Mouse (Mus musculus) E14TG2a.4 (cell line): ENCODE measurements around the gene F9.

Experiments used
- H3K27me3 ChIP-seq: 2 replicates; pipeline ENCODE4 v1.6.1; 2014; ENCODE audit warnings: low read length, control low read depth; ENCODE audit not compliant: insufficient read depth
- H3K36me3 ChIP-seq: 2 replicates; pipeline ENCODE4 v1.6.1; 2014; ENCODE audit warnings: low read length, control low read depth; ENCODE audit not compliant: insufficient read depth
- H3K4me1 ChIP-seq: replicated peaks from 2 replicates; pipeline ENCODE4 v1.6.1; 2014; ENCODE audit warnings: low read depth, low read length, control low read depth
- H3K4me3 ChIP-seq: replicated peaks from 2 replicates; pipeline ENCODE4 v1.5.1; 2014; ENCODE audit warnings: mild to moderate bottlenecking, low read length
- H3K9me3 ChIP-seq: 2 replicates; pipeline ENCODE4 v1.6.1; 2014; ENCODE audit warnings: low read length, control low read depth
- CTCF ChIP-seq: conservative IDR thresholded peaks from 2 replicates; pipeline ENCODE4 v1.5.1; 2014; ENCODE audit warnings: low read length
- NANOG ChIP-seq: IDR thresholded peaks from 2 replicates; pipeline ENCODE4 v1.6.1; 2014; ENCODE audit warnings: borderline replicate concordance, low read length, mixed read lengths
- POU5F1 ChIP-seq: IDR thresholded peaks from 2 replicates; pipeline ENCODE4 v1.6.1; 2014; ENCODE audit warnings: low read length, borderline replicate concordance

Gene F9

DNA sequence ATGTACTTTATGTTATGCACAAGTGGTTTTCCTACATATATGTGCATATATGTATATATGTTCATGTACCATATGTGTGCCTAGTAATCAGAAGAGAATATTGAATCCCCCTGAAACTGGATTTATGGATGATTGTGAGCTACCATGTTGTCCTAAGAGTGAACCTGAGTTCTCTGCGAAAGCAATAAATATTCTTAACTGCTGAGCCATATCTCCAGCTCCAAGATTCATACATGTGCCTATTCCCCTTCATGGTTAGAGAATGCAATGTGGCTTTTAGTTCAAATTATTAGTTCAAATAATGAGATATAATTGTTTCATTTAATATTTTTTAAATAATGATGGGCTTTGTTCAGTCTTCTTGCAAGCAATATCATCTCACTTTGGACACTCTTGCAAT, 55.5 kb downstream of the F9 start:
- TF ChIP-seq NANOG: no peak
- no peak for TF ChIP-seq CTCF
- TF ChIP-seq POU5F1: no peak
- Histone ChIP-seq H3K4me3 (no peak overlapping the region), H3K9me3 (no peaks in the 10 kb centered on the region), H3K4me1 (no peaks in the 10 kb centered on the region), H3K27me3 (no peaks in the 10 kb centered on the region), H3K36me3 (peaks cover 22% of the 10 kb centered on the region)

DNA sequence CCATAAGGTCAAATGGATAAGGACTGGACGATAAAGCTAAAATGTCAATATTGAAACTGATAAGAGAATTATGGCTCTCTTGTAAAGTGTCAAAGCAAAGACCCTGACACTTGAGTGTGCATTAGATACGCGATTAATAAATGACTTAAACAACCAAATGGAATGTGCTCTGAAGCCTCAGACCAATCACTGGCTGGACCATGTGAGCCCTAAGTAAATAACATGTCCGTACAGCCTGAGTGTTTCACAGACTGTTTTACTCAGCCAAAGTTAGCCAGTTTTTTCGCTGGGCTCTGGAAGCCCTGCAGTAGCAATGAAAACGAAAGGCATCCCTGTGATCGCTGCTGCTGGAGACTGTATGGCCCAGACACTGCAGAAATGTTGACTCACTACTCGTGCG, 55.9 kb downstream of the F9 start:
- TF ChIP-seq NANOG: no peak
- TF ChIP-seq POU5F1: no peak
- TF ChIP-seq CTCF: no peak
- Histone ChIP-seq H3K27me3 (no peaks in the 10 kb centered on the region), H3K9me3 (no peaks in the 10 kb centered on the region)

DNA sequence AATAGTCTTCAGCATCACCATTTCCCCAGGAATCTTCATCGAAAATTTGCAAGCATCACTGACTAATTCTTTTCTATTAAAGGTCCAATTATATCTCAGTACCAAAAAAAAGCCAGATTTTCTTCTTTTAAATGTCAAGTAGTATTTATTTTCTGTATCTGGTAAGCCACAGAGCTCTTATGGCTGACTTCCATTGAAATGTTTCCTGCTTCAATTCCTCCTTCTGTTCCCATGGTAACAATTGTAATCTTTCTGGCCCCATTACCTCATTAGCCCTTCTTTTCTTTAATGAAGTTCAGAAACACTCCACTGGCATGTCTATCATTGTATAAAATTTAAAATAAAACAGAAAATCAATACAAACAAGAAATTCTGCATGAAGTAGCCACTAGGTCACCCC, 76.1 kb downstream of the F9 start:
- no peak for TF ChIP-seq CTCF
- TF ChIP-seq NANOG: no peak
- no peak for TF ChIP-seq POU5F1
- peaks cover 21% of the 10 kb centered on the region for H3K9me3 ChIP-seq
- no peak overlapping the region for H3K4me3 ChIP-seq
- H3K36me3 ChIP-seq: peaks cover 40% of the 10 kb centered on the region
- no peaks in the 10 kb centered on the region for H3K4me1 ChIP-seq
- no peaks in the 10 kb centered on the region for H3K27me3 ChIP-seq

More for the DNA sequence above, 55.9 kb downstream of the F9 start:
- no peaks in the 10 kb centered on the region for H3K4me1 ChIP-seq
- H3K4me3 ChIP-seq: no peak overlapping the region
- H3K36me3 ChIP-seq: peaks cover 24% of the 10 kb centered on the region
